Mouse (Mus musculus) heart, postnatal 0 days (tissue): ENCODE results near the gene Gcgr. TPM values are rescaled to one million over a fixed set of nuclear protein-coding genes. Genes with fewer than 3 reads are reported as not detected.

Experiments used
- ATAC-seq: fragments of 200-750 bp; cut with Nextera tagmentation; 2 replicates; pipeline ENCODE4 v1.8.0; 2017; ENCODE audit warnings: low read depth, moderate number of reproducible peaks, moderate library complexity; ENCODE audit not compliant: insufficient read depth
- DNase-seq: peaks from one replicate; pipeline ENCODE4 v3.0.0-alpha.2; 2016; ENCODE audit warnings: low spot score
- H3K27ac ChIP-seq: fragments of 300-500 bp; sonication (generic); 2 replicates; pipeline ENCODE4 v1.5.1; 2014; ENCODE audit warnings: low read depth, mild to moderate bottlenecking
- H3K27me3 ChIP-seq: fragments of 300-500 bp; sonication (generic); 2 replicates; pipeline ENCODE4 v1.6.1; 2014; ENCODE audit warnings: low read length, mixed read lengths; ENCODE audit not compliant: control insufficient read depth, insufficient read depth
- H3K36me3 ChIP-seq: fragments of 300-500 bp; sonication (generic); replicated peaks from 2 replicates; pipeline ENCODE4 v1.6.1; 2014; ENCODE audit warnings: low read length, mixed read lengths; ENCODE audit not compliant: control insufficient read depth, insufficient read depth
- H3K4me1 ChIP-seq: fragments of 300-500 bp; sonication (generic); 2 replicates; pipeline ENCODE4 v1.6.1; 2014; ENCODE audit warnings: antibody characterized with exemption; ENCODE audit not compliant: control insufficient read depth, insufficient read depth
- H3K4me2 ChIP-seq: fragments of 300-500 bp; sonication (generic); 2 replicates; pipeline ENCODE4 v1.6.1; 2014; ENCODE audit warnings: low read depth, mild to moderate bottlenecking, low read length, moderate library complexity
- H3K4me3 ChIP-seq: fragments of 300-500 bp; sonication (generic); 2 replicates; pipeline ENCODE4 v1.5.1; 2014; ENCODE audit warnings: low read depth, low read length
- H3K9ac ChIP-seq: fragments of 300-500 bp; sonication (generic); replicated peaks from 2 replicates; pipeline ENCODE4 v1.6.1; 2014; ENCODE audit warnings: low read depth, low read length, mixed read lengths
- H3K9me3 ChIP-seq: fragments of 300-500 bp; sonication (generic); replicated peaks from 2 replicates; pipeline ENCODE4 v1.6.1; 2016; ENCODE audit warnings: low read length; ENCODE audit not compliant: control insufficient read depth
- CTCF ChIP-seq: IDR thresholded peaks from 2 replicates; pipeline ENCODE4 v1.5.1; 2016; ENCODE audit warnings: antibody characterized with exemption, control low read depth, low read depth
- EP300 ChIP-seq: IDR thresholded peaks from 2 replicates; pipeline ENCODE4 v1.6.1; 2016; ENCODE audit warnings: antibody characterized with exemption, low read depth
- WGBS: fragments of 180-500 bp; shearing (Covaris S2); extraction: QIAGEN DNeasy Blood & Tissue Kit; methylation state at CpG from one replicate; pipeline ENCODE4 v1.1.7; 2014; 5-methylcytosine and 5-hydroxymethylcytosine counted together
- polyA plus RNA-seq: library from polyadenylated mRNA; unstranded; fragments of >200 nt; fragmentation: Nextera tagmentation; extraction: Ambion mirVana; gene quantifications from 2 replicates; pipeline ENCODE4 v1.2.1, GENCODE M21; 2015
- total RNA-seq: library from RNA; depleted of rRNA; stranded (reverse); fragments of >200 nt; gene quantifications from 2 replicates; pipeline ENCODE4 v1.2.3, GENCODE M21; 2014; ENCODE audit warnings: low replicate concordance

Gene Gcgr
- total and polyA plus RNA-seq, 2 experiments from 2014 or later, result 0.23 to 0.81 TPM

GRCm38 (mm10) chr11:120534093-120534492 is 3.6 kb downstream of the Gcgr start:
- H3K36me3 ChIP-seq, result no peaks in the 10 kb centered on the region
- 82% methylated on average over 8 of the region's 8 CpGs for WGBS
- H3K27ac ChIP-seq, result no peak overlapping the region
- H3K4me2 ChIP-seq, result no peak overlapping the region
- TF ChIP-seq CTCF, result no peak
- no peak for TF ChIP-seq EP300
- DNase-seq, result no peak
- peaks cover 19% of the 10 kb centered on the region for H3K4me1 ChIP-seq
- H3K9me3 ChIP-seq, result no peaks in the 10 kb centered on the region
- ATAC-seq, result no peak
- no peak overlapping the region for H3K4me3 ChIP-seq
- H3K27me3 ChIP-seq, result peaks cover 51% of the 10 kb centered on the region
- no peak overlapping the region for H3K9ac ChIP-seq

GRCm38 (mm10) chr11:120535145-120535544 is 4.6 kb downstream of the Gcgr start:
- Histone ChIP-seq H3K4me2 (no peak overlapping the region), H3K27ac (no peak overlapping the region), H3K4me1 (peaks cover 28% of the 10 kb centered on the region), H3K9ac (no peak overlapping the region), H3K9me3 (no peaks in the 10 kb centered on the region), H3K27me3 (peaks cover 40% of the 10 kb centered on the region), H3K4me3 (no peak overlapping the region), H3K36me3 (no peaks in the 10 kb centered on the region)
- TF ChIP-seq CTCF (no peak), EP300 (no peak)
- 41% methylated on average over 3 of the region's 3 CpGs for WGBS
- DNase-seq (no peak), ATAC-seq (no peak)

- Histone ChIP-seq H3K27me3 (peaks cover 34% of the 10 kb centered on the region), H3K4me3 (no peak overlapping the region), H3K36me3 (no peaks in the 10 kb centered on the region), H3K9me3 (no peaks in the 10 kb centered on the region), H3K4me1 (peaks cover 25% of the 10 kb centered on the region), H3K4me2 (no peak overlapping the region), H3K9ac (no peak overlapping the region), H3K27ac (no peak overlapping the region)
- ATAC-seq (no peak), DNase-seq (no peak)
- 56% methylated on average over 3 of the region's 3 CpGs for WGBS
- TF ChIP-seq CTCF (no peak), EP300 (no peak)
Observed at GRCm38 (mm10) chr11:120535804-120536203, 5.3 kb downstream of the Gcgr start.

GRCm38 (mm10) chr11:120538485-120538884 is 8.0 kb downstream of the Gcgr start:
- peaks cover 26% of the 10 kb centered on the region for H3K4me1 ChIP-seq
- DNase-seq (peak; percentile 68), ATAC-seq (peak; percentile 71)
- H3K4me3 ChIP-seq, result no peak overlapping the region
- H3K9ac ChIP-seq, result no peak overlapping the region
- TF ChIP-seq EP300 (0 out of 2 replicates have a peak, but pooled peaks have one; percentile 47), CTCF (no peak)
- H3K9me3 ChIP-seq, result no peaks in the 10 kb centered on the region
- peaks cover 14% of the 10 kb centered on the region for H3K36me3 ChIP-seq
- H3K27me3 ChIP-seq, result peaks cover 7% of the 10 kb centered on the region
- H3K4me2 ChIP-seq, result no peak overlapping the region
- H3K27ac ChIP-seq, result peak overlapping the region; percentile 69
- 14% methylated on average over 3 of the region's 3 CpGs for WGBS

GRCm38 (mm10) chr11:120538955-120539284 is 8.4 kb downstream of the Gcgr start:
- no peak for ATAC-seq
- WGBS, result 38% methylated on average over 8 of the region's 8 CpGs
- Histone ChIP-seq H3K27me3 (0 out of 2 replicates have a peak, but pooled peaks cover 4% of the 10 kb centered on the region), H3K4me3 (no peak overlapping the region), H3K27ac (peak overlapping the region; percentile 69), H3K36me3 (peaks cover 19% of the 10 kb centered on the region), H3K4me2 (no peak overlapping the region), H3K9ac (no peak overlapping the region), H3K4me1 (peaks cover 26% of the 10 kb centered on the region), H3K9me3 (no peaks in the 10 kb centered on the region)
- no peak for DNase-seq
- TF ChIP-seq CTCF (no peak), EP300 (no peak)
